Mouse (Mus musculus): ENCODE data around the gene Hoxa2.
A peak's percentile ranks its signal among the peaks of the same experiment; 100 is the strongest.

Hoxa2 gene

DNA sequence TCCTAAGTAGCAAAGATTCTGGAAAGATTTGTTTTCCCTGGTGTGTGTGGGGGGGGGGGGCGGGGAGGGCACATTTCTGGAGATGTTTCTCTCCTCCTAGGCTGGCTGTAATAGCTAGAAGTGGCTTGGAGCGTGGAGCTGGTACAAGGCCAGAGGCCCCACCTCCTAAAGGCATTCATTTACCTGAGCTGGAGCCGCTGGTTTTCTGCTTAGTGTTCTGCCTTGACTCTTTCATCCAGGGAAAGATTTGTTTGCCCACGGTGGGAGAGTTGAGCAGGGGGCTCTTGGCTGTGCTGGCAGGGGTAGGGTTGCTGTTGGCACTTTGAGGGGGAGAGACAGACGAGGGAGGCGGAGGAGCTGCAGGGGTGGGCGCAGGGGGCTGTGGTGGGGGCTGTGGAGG, 7.3 kb upstream of the Hoxa2 start:
- Histone ChIP-seq H3K4me3 (replicated peaks; ENCODE audit: low read length) (peak overlapping the region; percentile 73), H3K9me3 (ENCODE audit: low read length) (no peaks in the 10 kb centered on the region; the same call in 1 of the 2 replicates), H3K4me1 (replicated peaks; ENCODE audit: low read depth, low read length) (peaks cover 59% of the 10 kb centered on the region), H3K27me3 (ENCODE audit: insufficient read depth, low read length) (peaks cover 93% of the 10 kb centered on the region), H3K36me3 (ENCODE audit: insufficient read depth, low read length) (no peaks in the 10 kb centered on the region)
- no peak for TF ChIP-seq CTCF (conservative IDR thresholded peaks at IDR 0.05; ENCODE audit: low read length)
- TF ChIP-seq NANOG (IDR thresholded peaks at IDR 0.05; ENCODE audit: borderline replicate concordance, low read length) = no peak
- no peak for TF ChIP-seq POU5F1 (IDR thresholded peaks at IDR 0.05; ENCODE audit: borderline replicate concordance, low read length)

DNA sequence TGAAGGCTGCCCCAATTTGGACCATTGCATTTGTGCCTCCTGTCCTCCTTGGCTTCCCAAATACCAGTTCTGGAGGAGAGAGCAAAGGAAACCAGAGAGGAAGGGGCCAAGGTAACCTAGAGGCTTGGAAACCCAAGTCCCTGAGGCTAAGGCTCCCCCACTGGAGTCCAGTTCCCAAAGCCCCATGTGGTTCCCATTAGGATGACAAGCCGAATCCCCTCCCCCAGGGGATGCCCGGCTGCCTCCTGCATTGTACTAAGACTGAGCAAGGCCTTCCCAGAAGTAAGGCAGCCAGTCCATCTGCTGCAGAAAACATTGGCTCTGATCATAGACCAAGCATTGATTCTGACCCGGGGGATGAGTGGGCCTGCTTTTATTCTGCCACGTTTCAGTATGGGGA, 6.7 kb upstream of the Hoxa2 start:
- H3K9me3 ChIP-seq (ENCODE audit: low read length) = no peaks in the 10 kb centered on the region; the same call in 1 of the 2 replicates
- TF ChIP-seq NANOG (IDR thresholded peaks at IDR 0.05; ENCODE audit: borderline replicate concordance, low read length) (no peak), POU5F1 (IDR thresholded peaks at IDR 0.05; ENCODE audit: borderline replicate concordance, low read length) (no peak), CTCF (conservative IDR thresholded peaks at IDR 0.05; ENCODE audit: low read length) (no peak)
- H3K4me3 ChIP-seq (replicated peaks; ENCODE audit: low read length) = no peak overlapping the region
- no peaks in the 10 kb centered on the region for H3K36me3 ChIP-seq (ENCODE audit: insufficient read depth, low read length)
- peaks cover 93% of the 10 kb centered on the region for H3K27me3 ChIP-seq (ENCODE audit: insufficient read depth, low read length)
- peaks cover 54% of the 10 kb centered on the region for H3K4me1 ChIP-seq (replicated peaks; ENCODE audit: low read depth, low read length)

DNA sequence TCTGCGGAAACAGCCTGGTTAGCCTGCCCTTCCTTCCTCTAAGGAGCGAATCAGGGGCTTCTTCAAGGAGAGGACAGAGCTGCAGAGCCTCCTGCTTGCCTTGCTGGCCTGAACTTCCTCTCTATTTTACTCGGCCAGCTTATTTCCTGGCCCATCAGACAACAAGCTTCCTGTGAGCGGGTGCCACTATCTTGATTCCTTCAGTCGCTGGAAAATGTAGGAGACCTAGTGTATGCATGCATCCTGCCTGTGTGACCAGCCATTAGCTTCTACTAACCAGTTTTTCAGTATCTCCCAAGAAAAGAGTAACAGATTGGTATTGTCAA, 6.2 kb upstream of the Hoxa2 start:
- TF ChIP-seq POU5F1 (IDR thresholded peaks at IDR 0.05; ENCODE audit: borderline replicate concordance, low read length) (no peak), CTCF (conservative IDR thresholded peaks at IDR 0.05; ENCODE audit: low read length) (no peak), NANOG (IDR thresholded peaks at IDR 0.05; ENCODE audit: borderline replicate concordance, low read length) (no peak)
- peaks cover 52% of the 10 kb centered on the region for H3K4me1 ChIP-seq (replicated peaks; ENCODE audit: low read depth, low read length)
- no peaks in the 10 kb centered on the region for H3K36me3 ChIP-seq (ENCODE audit: insufficient read depth, low read length)
- H3K27me3 ChIP-seq (ENCODE audit: insufficient read depth, low read length) = peaks cover 94% of the 10 kb centered on the region
- H3K9me3 ChIP-seq (ENCODE audit: low read length) = no peaks in the 10 kb centered on the region; the same call in 1 of the 2 replicates
- H3K4me3 ChIP-seq (replicated peaks; ENCODE audit: low read length) = peak overlapping the region; percentile 50

DNA sequence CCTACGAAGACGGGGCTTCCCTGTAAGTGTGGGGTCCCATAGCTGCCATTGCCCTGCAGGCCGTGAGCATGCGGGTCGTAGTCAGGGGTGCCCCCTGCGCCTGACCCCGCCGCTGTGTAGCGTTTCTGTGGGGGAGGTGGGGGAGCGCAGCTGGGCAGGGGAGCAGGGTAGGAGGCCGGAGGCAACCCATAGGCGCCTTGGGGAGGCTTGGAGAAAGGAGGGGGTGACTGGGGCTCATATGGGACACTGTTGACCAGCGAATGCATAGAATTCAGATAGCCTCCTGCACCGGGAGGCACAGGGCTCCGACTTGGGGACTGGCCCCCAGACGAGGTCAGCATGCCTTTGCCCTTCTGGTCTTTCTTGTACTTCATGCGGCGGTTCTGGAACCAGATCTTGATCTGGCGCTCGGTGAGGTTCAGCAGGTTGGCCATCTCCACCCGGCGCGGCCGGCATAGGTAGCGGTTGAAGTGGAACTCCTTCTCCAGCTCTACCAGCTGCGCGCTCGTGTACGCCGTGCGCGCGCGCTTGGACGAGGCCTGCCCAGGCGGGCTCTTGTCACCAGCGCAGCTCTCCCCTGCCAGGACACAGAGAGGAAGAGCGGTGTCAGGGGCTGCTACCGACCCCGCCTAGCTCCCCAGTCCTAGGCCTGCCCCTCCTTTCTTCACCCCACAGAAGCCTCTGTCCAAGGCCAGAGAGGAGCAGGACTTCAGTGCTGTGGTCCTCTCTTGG, 5.7 kb upstream of the Hoxa2 start:
- Histone ChIP-seq H3K27me3 (ENCODE audit: insufficient read depth, low read length) (peaks cover 97% of the 10 kb centered on the region), H3K36me3 (ENCODE audit: insufficient read depth, low read length) (no peaks in the 10 kb centered on the region), H3K4me1 (replicated peaks; ENCODE audit: low read depth, low read length) (peaks cover 57% of the 10 kb centered on the region), H3K9me3 (ENCODE audit: low read length) (no peaks in the 10 kb centered on the region; the same call in 1 of the 2 replicates), H3K4me3 (replicated peaks; ENCODE audit: low read length) (peak overlapping the region; percentile 50)
- TF ChIP-seq POU5F1 (IDR thresholded peaks at IDR 0.05; ENCODE audit: borderline replicate concordance, low read length) (no peak), NANOG (IDR thresholded peaks at IDR 0.05; ENCODE audit: borderline replicate concordance, low read length) (no peak), CTCF (conservative IDR thresholded peaks at IDR 0.05; ENCODE audit: low read length) (no peak)

DNA sequence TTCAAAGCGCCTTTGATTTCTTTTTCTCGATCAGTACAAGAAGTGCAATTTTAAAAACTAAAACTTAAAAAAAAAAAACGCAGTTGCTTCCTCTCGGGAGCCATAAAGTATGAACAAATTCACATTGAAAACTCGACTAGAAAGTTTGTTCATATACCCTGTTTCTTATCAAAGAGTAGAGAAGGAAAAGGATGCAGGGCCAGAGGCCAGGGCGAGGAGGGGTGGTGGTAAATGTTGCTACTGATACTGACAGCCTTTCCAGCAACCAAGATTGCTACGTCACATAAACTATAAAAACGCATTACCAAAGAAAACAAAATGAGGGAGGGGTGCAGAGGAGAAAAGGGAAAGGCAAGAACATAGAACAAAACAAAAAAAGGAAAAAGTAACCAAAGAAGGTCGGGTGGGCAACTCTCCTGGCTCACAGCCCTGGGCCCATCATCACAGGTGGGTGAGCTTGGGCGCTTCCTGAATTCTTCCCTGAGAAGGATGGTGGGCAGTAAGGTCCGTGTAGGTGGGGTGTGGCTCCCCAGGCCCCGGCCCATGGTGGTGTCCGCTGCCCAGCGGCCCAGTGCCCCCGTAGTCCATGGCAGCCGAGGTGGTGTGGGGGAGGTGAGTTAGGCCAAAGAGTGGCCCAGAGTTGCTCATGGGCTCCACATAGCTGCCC, 5.0 kb upstream of the Hoxa2 start:
- peak overlapping the region; percentile 50; the same call in 1 of the 2 replicates for H3K4me3 ChIP-seq (replicated peaks; ENCODE audit: low read length)
- no peaks in the 10 kb centered on the region; the same call in 1 of the 2 replicates for H3K9me3 ChIP-seq (ENCODE audit: low read length)
- no peak for TF ChIP-seq NANOG (IDR thresholded peaks at IDR 0.05; ENCODE audit: borderline replicate concordance, low read length)
- no peak for TF ChIP-seq CTCF (conservative IDR thresholded peaks at IDR 0.05; ENCODE audit: low read length)
- no peak for TF ChIP-seq POU5F1 (IDR thresholded peaks at IDR 0.05; ENCODE audit: borderline replicate concordance, low read length)

DNA sequence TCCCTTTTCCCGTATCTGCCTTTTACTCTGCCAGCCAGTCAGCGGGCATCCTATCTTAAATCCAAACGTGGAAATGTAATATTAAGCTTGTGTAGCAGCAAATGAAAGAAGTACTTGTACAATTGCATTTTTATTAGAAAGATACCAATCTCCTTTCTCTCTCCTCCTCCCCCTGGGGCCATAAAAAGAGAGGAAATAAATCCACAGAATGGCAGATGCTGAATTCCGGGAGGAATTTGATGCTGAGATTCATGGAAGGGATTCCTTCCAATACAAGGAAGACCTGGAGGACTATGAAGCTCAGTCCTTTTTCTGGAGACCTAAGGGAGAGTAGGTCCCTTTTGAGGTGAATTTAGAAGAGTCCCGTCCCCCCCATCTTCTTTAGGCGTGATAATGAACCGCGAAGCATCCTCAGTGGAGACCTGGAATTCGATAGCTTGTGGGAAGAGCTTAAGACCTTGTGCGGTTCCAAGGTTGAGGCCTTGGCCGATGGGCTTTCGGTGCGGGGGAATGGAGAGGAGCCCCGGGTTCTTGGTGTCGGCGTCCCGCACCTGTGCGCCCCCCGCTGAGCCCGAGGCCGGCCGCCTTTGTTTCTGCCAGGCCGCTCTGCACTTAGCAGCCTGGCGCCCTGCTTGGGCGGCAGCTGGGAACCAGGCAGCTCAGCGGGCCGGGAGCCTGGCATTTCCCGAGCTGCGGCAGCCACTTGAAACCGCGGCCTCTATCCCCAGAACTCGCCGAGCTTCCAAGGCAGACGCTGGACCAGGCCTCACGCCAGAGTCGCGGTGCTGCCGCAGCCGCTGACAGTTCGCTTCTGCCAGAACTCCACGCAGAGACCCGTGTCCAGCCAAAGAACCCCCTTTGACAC, 3.8 kb upstream of the Hoxa2 start:
- peak overlapping the region; percentile 41 for H3K4me3 ChIP-seq (replicated peaks; ENCODE audit: low read length)

More for the DNA sequence above, 5.0 kb upstream of the Hoxa2 start:
- H3K27me3 ChIP-seq (ENCODE audit: insufficient read depth, low read length) = peaks cover 97% of the 10 kb centered on the region
- H3K4me1 ChIP-seq (replicated peaks; ENCODE audit: low read depth, low read length) = peaks cover 59% of the 10 kb centered on the region
- no peaks in the 10 kb centered on the region for H3K36me3 ChIP-seq (ENCODE audit: insufficient read depth, low read length)

DNA sequence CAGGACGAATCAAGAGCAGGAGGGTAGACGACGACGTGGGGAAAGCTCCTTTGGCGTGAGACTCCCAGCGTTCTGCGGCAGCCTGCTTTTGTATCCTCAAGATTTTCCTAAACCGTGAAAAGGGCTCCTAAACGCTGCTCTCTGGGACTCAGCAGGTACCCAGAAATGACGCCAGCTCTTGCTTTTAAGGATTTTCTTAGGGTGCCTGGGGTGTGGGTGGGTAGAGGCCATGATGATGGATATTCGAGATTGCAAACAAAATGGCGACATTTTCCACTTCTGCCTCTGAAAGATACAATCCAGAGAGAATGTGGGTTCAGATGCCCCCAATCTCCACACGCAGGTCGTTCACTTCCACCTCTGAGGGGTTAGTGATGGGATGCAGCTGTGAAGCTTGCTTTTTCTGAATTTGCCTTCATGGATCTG, 3.1 kb upstream of the Hoxa2 start:
- H3K27me3 ChIP-seq (ENCODE audit: insufficient read depth, low read length) = peaks cover 99% of the 10 kb centered on the region
- H3K4me1 ChIP-seq (replicated peaks; ENCODE audit: low read depth, low read length) = peaks cover 73% of the 10 kb centered on the region
- H3K9me3 ChIP-seq (ENCODE audit: low read length) = no peaks in the 10 kb centered on the region; the same call in 1 of the 2 replicates
- H3K36me3 ChIP-seq (ENCODE audit: insufficient read depth, low read length) = no peaks in the 10 kb centered on the region
- H3K4me3 ChIP-seq (replicated peaks; ENCODE audit: low read length) = no peak overlapping the region
- TF ChIP-seq POU5F1 (IDR thresholded peaks at IDR 0.05; ENCODE audit: borderline replicate concordance, low read length) (no peak), CTCF (conservative IDR thresholded peaks at IDR 0.05; ENCODE audit: low read length) (no peak), NANOG (IDR thresholded peaks at IDR 0.05; ENCODE audit: borderline replicate concordance, low read length) (no peak)

More for the DNA sequence above, 3.8 kb upstream of the Hoxa2 start:
- no peak for TF ChIP-seq NANOG (IDR thresholded peaks at IDR 0.05; ENCODE audit: borderline replicate concordance, low read length)
- peaks cover 69% of the 10 kb centered on the region for H3K4me1 ChIP-seq (replicated peaks; ENCODE audit: low read depth, low read length)
- no peaks in the 10 kb centered on the region for H3K36me3 ChIP-seq (ENCODE audit: insufficient read depth, low read length)
- H3K27me3 ChIP-seq (ENCODE audit: insufficient read depth, low read length) = peaks cover 99% of the 10 kb centered on the region
- H3K9me3 ChIP-seq (ENCODE audit: low read length) = no peaks in the 10 kb centered on the region; the same call in 1 of the 2 replicates

DNA sequence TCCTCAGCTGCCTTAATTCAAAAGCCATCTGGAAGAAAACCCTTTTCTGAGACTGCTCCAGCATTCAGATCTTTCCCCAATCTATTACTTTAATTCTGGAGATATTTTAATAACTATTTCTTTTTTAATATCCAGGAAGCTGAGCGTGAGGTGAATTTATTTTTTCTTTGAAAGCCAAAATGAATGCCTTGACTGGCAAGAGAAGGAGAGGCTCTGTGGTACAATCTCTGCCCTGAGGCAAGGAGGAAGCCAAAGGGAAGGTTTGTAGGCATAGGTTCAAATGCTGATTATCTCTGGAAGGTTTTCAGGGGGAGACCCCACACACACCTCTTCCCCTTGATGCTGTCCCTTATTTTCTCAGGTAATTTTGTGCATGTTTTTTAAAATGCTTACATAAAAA, 2.5 kb upstream of the Hoxa2 start:
- Histone ChIP-seq H3K36me3 (ENCODE audit: insufficient read depth, low read length) (no peaks in the 10 kb centered on the region), H3K27me3 (ENCODE audit: insufficient read depth, low read length) (peaks cover 97% of the 10 kb centered on the region), H3K4me3 (replicated peaks; ENCODE audit: low read length) (no peak overlapping the region), H3K4me1 (replicated peaks; ENCODE audit: low read depth, low read length) (peaks cover 71% of the 10 kb centered on the region), H3K9me3 (ENCODE audit: low read length) (no peaks in the 10 kb centered on the region; the same call in 1 of the 2 replicates)
- TF ChIP-seq POU5F1 (IDR thresholded peaks at IDR 0.05; ENCODE audit: borderline replicate concordance, low read length) (no peak), NANOG (IDR thresholded peaks at IDR 0.05; ENCODE audit: borderline replicate concordance, low read length) (no peak), CTCF (conservative IDR thresholded peaks at IDR 0.05; ENCODE audit: low read length) (no peak)

Data from E14TG2a.4 (cell line).